Mouse (Mus musculus) CH12.LX (cell line): ENCODE measurements around the gene B4galt1. TPM values are rescaled to one million over a fixed set of nuclear protein-coding genes. Genes with fewer than 3 reads are reported as not detected.

Experiments
- DNase-seq: peaks from one replicate; pipeline ENCODE4 v3.0.0-alpha.2; 2013; ENCODE audit errors: extremely low read depth
- H3K27ac ChIP-seq: 2 replicates; pipeline ENCODE4 v1.5.1; 2012; ENCODE audit warnings: low read depth, mild to moderate bottlenecking, control low read depth, moderate library complexity; ENCODE audit not compliant: insufficient read depth
- H3K27me3 ChIP-seq: replicated peaks from 2 replicates; pipeline ENCODE3; 2012; ENCODE audit warnings: inconsistent platforms
- H3K36me3 ChIP-seq, 2 experiments: replicated peaks in 1 of 2; 2 replicates each; pipeline versions ENCODE3 to v1.6.1; 2012; ENCODE audit warnings: inconsistent platforms in 1 of 2, low read length in 1 of 2, mild to moderate bottlenecking in 1 of 2, mixed read lengths in 1 of 2, moderate library complexity in 1 of 2; ENCODE audit not compliant: control insufficient read depth in 1 of 2, insufficient read depth in 1 of 2
- H3K4me1 ChIP-seq, 2 experiments: 2 replicates each; pipeline ENCODE4 v1.6.1; 2012; ENCODE audit warnings: inconsistent platforms in 1 of 2, moderate library complexity in 1 of 2; ENCODE audit not compliant: insufficient read depth in 2 of 2, control insufficient read depth in 1 of 2
- H3K4me2 ChIP-seq: 2 replicates; pipeline ENCODE4 v1.6.1; 2012; ENCODE audit warnings: low read depth, mild to moderate bottlenecking, control low read depth; ENCODE audit not compliant: poor library complexity, insufficient read depth, severe bottlenecking
- H3K4me3 ChIP-seq, 3 experiments: fragments of 150-350 bp in 1 of 3; sonication (generic) in 1 of 3; replicated peaks in 1 of 3; 2 replicates each; pipeline versions ENCODE3 to v1.5.1; 2011 to 2012; ENCODE audit warnings: low read depth in 2 of 3, low read length in 2 of 3, mild to moderate bottlenecking in 2 of 3, moderate library complexity in 2 of 3, control low read depth in 1 of 3, improper control_type of control experiment in 1 of 3, inconsistent platforms in 1 of 3, mixed read lengths in 1 of 3; ENCODE audit not compliant: poor library complexity in 1 of 3
- H3K79me2 ChIP-seq: replicated peaks from 2 replicates; pipeline ENCODE4 v1.6.1; 2012; ENCODE audit warnings: mild to moderate bottlenecking, moderate library complexity; ENCODE audit not compliant: control insufficient read depth, poor library complexity, insufficient read depth, severe bottlenecking; ENCODE audit errors: extremely low read depth
- H3K9ac ChIP-seq: 2 replicates; pipeline ENCODE4 v1.6.1; 2012; ENCODE audit warnings: low read depth, mild to moderate bottlenecking, control low read depth, moderate library complexity; ENCODE audit not compliant: insufficient read depth
- H3K9me3 ChIP-seq: replicated peaks from 2 replicates; pipeline ENCODE3; 2012; ENCODE audit warnings: low read length, inconsistent platforms, mixed read lengths
- BHLHE40 ChIP-seq: IDR thresholded peaks from 2 replicates; pipeline ENCODE4 v1.6.1; 2011; ENCODE audit warnings: mild to moderate bottlenecking, low read depth, low read length, improper control_type of control experiment
- CHD2 ChIP-seq: IDR thresholded peaks from 2 replicates; pipeline ENCODE4 v1.6.1; 2011; ENCODE audit warnings: low read length, improper control_type of control experiment
- CTCF ChIP-seq, 2 experiments: IDR thresholded peaks in 1 of 2; conservative IDR thresholded peaks in 1 of 2; 2 replicates each; pipeline ENCODE4 v1.5.1; 2011 to 2012; ENCODE audit warnings: low read depth in 2 of 2, low read length in 2 of 2, improper control_type of control experiment in 1 of 2, inconsistent platforms in 1 of 2, mild to moderate bottlenecking in 1 of 2, moderate library complexity in 1 of 2
- E2F4 ChIP-seq: IDR thresholded peaks from 2 replicates; pipeline ENCODE4 v1.6.1; 2011; ENCODE audit warnings: low read depth, low read length, improper control_type of control experiment; ENCODE audit not compliant: insufficient replicate concordance
- ELF1 ChIP-seq: IDR thresholded peaks from 2 replicates; pipeline ENCODE4 v1.6.1; 2014; ENCODE audit warnings: low read depth, mild to moderate bottlenecking, inconsistent platforms, low read length, improper control_type of control experiment
- MAFK ChIP-seq: IDR thresholded peaks from 2 replicates; pipeline ENCODE4 v1.6.1; 2011; ENCODE audit warnings: low read length, improper control_type of control experiment; ENCODE audit not compliant: insufficient replicate concordance
- MAZ ChIP-seq: IDR thresholded peaks from 2 replicates; pipeline ENCODE4 v1.6.1; 2012; ENCODE audit warnings: low read depth, mild to moderate bottlenecking, inconsistent platforms, low read length, improper control_type of control experiment, moderate library complexity
- MEF2A ChIP-seq: IDR thresholded peaks from 2 replicates; pipeline ENCODE4 v1.6.1; 2014; ENCODE audit warnings: low read depth, mild to moderate bottlenecking, inconsistent platforms, low read length, improper control_type of control experiment, borderline replicate concordance
- MYC ChIP-seq: IDR thresholded peaks from 2 replicates; pipeline ENCODE4 v1.6.1; 2011; ENCODE audit warnings: low read depth, mild to moderate bottlenecking, improper control_type of control experiment, low read length
- NRF1 ChIP-seq: IDR thresholded peaks from 2 replicates; pipeline ENCODE4 v1.6.1; 2014; ENCODE audit warnings: low read depth, mild to moderate bottlenecking, inconsistent platforms, low read length, improper control_type of control experiment, moderate library complexity
- PAX5 ChIP-seq: IDR thresholded peaks from 2 replicates; pipeline ENCODE4 v1.6.1; 2012; ENCODE audit warnings: low read length, inconsistent platforms, mixed read lengths
- POLR2A ChIP-seq: IDR thresholded peaks from 2 replicates; pipeline ENCODE4 v1.6.1; 2011; ENCODE audit warnings: low read depth, mild to moderate bottlenecking, improper control_type of control experiment, low read length
- SIN3A ChIP-seq: IDR thresholded peaks from 2 replicates; pipeline ENCODE4 v1.6.1; 2012; ENCODE audit warnings: low read length, improper control_type of control experiment, inconsistent platforms
- TBP ChIP-seq: conservative IDR thresholded peaks from 2 replicates; pipeline ENCODE4 v1.6.1; 2011; ENCODE audit warnings: low read depth, low read length, improper control_type of control experiment
- TCF12 ChIP-seq: IDR thresholded peaks from 2 replicates; pipeline ENCODE4 v1.6.1; 2014; ENCODE audit warnings: low read depth, mild to moderate bottlenecking, inconsistent platforms, low read length, improper control_type of control experiment
- UBTF ChIP-seq: IDR thresholded peaks from 2 replicates; pipeline ENCODE4 v1.6.1; 2012; ENCODE audit warnings: low read depth, mild to moderate bottlenecking, inconsistent platforms, low read length, improper control_type of control experiment, moderate library complexity
- USF1 ChIP-seq: IDR thresholded peaks from 2 replicates; pipeline ENCODE4 v1.6.1; 2014; ENCODE audit warnings: low read depth, mild to moderate bottlenecking, inconsistent platforms, low read length, improper control_type of control experiment
- USF2 ChIP-seq: conservative IDR thresholded peaks from 2 replicates; pipeline ENCODE4 v1.6.1; 2011; ENCODE audit warnings: low read depth, low read length, improper control_type of control experiment
- ZNF384 ChIP-seq: IDR thresholded peaks from 2 replicates; pipeline ENCODE4 v1.6.1; 2012; ENCODE audit warnings: low read depth, low read length, improper control_type of control experiment, inconsistent platforms
- dilution Hi-C: fragments of 300-500 bp; cut with MboI; formaldehyde crosslinking; loops from 2 replicates; pipeline ENCODE4 v1.14.3; 2020; ENCODE audit warnings: low sequenced_read_pairs; ENCODE audit not compliant: extremely low pct_unique_long_range_greater_than_20kb, extremely low pct_ligation_motif_present
- in situ Hi-C: fragments of 300-500 bp; cut with MboI; formaldehyde crosslinking; loops from 3 replicates; pipeline ENCODE4 v1.14.3; 2019; ENCODE audit warnings: low sequenced_read_pairs, low pct_ligation_motif_present, low pct_unique_long_range_greater_than_20kb, mixed read lengths
- polyA plus RNA-seq: library from polyadenylated mRNA; unstranded; fragments of >175 nt; gene quantifications from 2 replicates; pipeline ENCODE4 v1.2.1, GENCODE M21; 2012; ENCODE audit warnings: low read depth; ENCODE audit not compliant: insufficient read length
- total RNA-seq, 2 experiments: library from RNA; depleted of rRNA; stranded (reverse); fragments of 300-350 nt in 1 of 2; fragments of >200 nt in 1 of 2; gene quantifications; 2 replicates each; pipeline ENCODE4 v1.2.3; 2012 to 2014

B4galt1 gene
- total and polyA plus RNA-seq, 3 experiments: 46.6 to 80.2 (median 66.6) TPM

- no peak overlapping the region for H3K27ac ChIP-seq
- no peak overlapping the region for H3K4me3 ChIP-seq
- TF ChIP-seq USF1 (no peak), CTCF (conservative IDR thresholded peaks at IDR 0.05 in 1 of 2, IDR thresholded peaks at IDR 0.05 in 1 of 2; ENCODE audit: low read depth in 2 of 2, low read length in 2 of 2) (no peak), TCF12 (no peak), MYC (no peak), ZNF384 (no peak), ELF1 (no peak), MAFK (no peak), E2F4 (no peak), POLR2A (no peak), NRF1 (no peak), BHLHE40 (no peak), UBTF (no peak), SIN3A (no peak), PAX5 (no peak), USF2 (no peak), MEF2A (no peak)
- H3K27me3 ChIP-seq: no peaks in the 10 kb centered on the region
- H3K4me1 ChIP-seq: peaks cover 21 to 76% of the 10 kb centered on the region in 2 experiments
- dilution Hi-C loops (no loop called here), in situ Hi-C loops (loop anchor here (5.0 kb wide), 1 partner anchor 47 kb away; no protein-coding TSS in a partner anchor)
- peaks cover 61% of the 10 kb centered on the region for H3K79me2 ChIP-seq
- no peak overlapping the region for H3K4me2 ChIP-seq
- no peak for DNase-seq
- peaks cover 3% of the 10 kb centered on the region for H3K9me3 ChIP-seq
- peaks cover 25 to 82% of the 10 kb centered on the region in 2 experiments for H3K36me3 ChIP-seq
- H3K9ac ChIP-seq: no peak overlapping the region
Measured at GRCm38 (mm10) chr4:40828910-40829309, 24.9 kb downstream of the B4galt1 start.

GRCm38 (mm10) chr4:40827926-40828325 is 25.9 kb downstream of the B4galt1 start:
- no peak overlapping the region for H3K9ac ChIP-seq
- dilution Hi-C loops: no loop called here

More at GRCm38 (mm10) chr4:40827926-40828325, 25.9 kb downstream of the B4galt1 start:
- peaks cover 3% of the 10 kb centered on the region for H3K9me3 ChIP-seq
- in situ Hi-C loops: loop anchor here (5.0 kb wide), 1 partner anchor 46 kb away; no protein-coding TSS in a partner anchor
- TF ChIP-seq TBP (no peak), TCF12 (no peak), CHD2 (no peak), MAZ (no peak), MAFK (no peak)
- TF ChIP-seq, all 38 proteins: peak for 0
- Histone ChIP-seq H3K36me3 (peaks cover 29 to 76% of the 10 kb centered on the region in 2 experiments), H3K4me1 (peaks cover 20 to 67% of the 10 kb centered on the region in 2 experiments), H3K4me2 (no peak overlapping the region), H3K79me2 (peaks cover 52% of the 10 kb centered on the region), H3K27ac (no peak overlapping the region), H3K4me3 (no peak overlapping the region), H3K27me3 (no peaks in the 10 kb centered on the region)
- DNase-seq: no peak
